Mouse (Mus musculus): ENCODE results near the gene Kidins220. TPM values are rescaled to one million over a fixed set of nuclear protein-coding genes. Genes with fewer than 3 reads are reported as not detected.

Gene Kidins220
- polyA plus RNA-seq, 1 experiment from 2014 or later, result 41.5 TPM

DNA sequence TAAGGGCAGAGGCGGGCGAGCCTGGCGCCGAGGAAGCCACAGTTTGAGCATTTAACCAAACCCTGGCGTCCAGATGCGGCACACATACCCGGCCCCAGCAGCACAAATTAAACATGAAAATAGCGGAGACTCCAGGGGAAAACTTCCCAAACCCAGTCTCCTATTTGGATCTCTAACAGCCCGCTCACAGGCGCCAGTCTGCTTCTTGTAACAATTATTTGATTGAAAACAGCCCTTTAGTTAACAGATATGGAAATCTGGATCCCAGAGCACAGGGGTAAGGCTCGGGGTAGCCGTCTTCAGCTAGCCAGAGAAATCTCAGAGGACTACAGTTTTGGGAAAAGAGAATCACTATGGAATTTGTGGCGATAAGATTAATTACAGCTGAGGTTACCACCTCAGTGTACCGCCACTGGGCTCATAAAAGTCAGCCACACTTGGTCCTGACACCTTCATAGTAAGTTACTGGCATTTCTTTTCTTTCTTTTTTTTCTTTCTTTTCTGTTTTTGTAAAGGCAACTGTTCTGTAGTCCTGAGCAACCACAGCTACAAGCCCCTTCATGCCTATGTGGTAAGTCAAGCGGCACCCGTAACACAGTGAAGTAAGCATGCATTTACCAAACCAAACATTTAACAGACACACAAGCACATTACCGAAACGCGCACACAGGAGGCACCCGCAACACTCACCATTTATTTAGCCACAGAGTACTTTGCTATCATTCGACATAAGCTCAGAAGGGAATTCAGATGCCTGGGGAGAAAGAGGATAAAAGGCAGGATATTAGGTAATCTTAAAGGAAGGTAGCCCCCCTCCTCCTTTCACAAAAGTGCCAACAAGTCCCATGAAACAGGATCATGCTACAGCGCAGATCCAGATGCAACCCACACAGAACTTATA is 120.1 kb downstream of the Kidins220 start:
- ATAC-seq (ENCODE audit: insufficient number of reproducible peaks, insufficient read depth, low FRiP score, low read depth), result no peak
- Histone ChIP-seq H3K27ac (ENCODE audit: low read length) (peak overlapping the region; percentile 75), H3K4me2 (replicated peaks; ENCODE audit: low read depth, low read length) (peak overlapping the region; percentile 66), H3K4me1 (ENCODE audit: control insufficient read depth, insufficient read depth, low read length) (peaks cover 28% of the 10 kb centered on the region; the same call in 1 of the 2 replicates), H3K9me3 (ENCODE audit: control insufficient read depth, low read depth, low read length) (no peaks in the 10 kb centered on the region), H3K36me3 (ENCODE audit: control insufficient read depth, insufficient read depth, low read length) (no peaks in the 10 kb centered on the region), H3K4me3 (ENCODE audit: low read depth, low read length) (peak overlapping the region; percentile 56), H3K27me3 (ENCODE audit: control insufficient read depth, insufficient read depth, low read length) (no peaks in the 10 kb centered on the region), H3K9ac (replicated peaks; ENCODE audit: low read depth, low read length) (peak overlapping the region; percentile 58)
- WGBS, result 1% methylated on average over 22 of the region's 22 CpGs

DNA sequence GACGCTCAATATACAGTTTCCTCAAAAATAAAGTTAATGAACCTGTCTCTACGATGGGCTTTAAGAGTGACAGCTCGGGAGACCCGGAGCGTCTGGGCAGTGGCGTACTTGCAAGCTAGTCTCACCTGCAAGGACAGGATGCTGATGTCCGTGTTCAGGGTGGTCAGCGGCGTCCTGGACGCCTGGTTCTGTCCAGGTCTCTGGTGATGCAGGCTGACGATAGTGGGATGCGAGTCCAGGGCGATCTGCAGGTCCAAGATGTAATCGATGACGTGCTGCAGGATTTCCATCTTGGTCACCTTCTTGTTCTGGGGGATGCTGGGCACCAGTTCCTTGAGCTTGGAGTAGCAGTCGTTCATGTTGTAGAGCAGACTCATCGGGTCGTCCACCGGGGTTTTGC is 120.8 kb downstream of the Kidins220 start:
- under 1% methylated on average over 19 of the region's 19 CpGs for WGBS
- H3K9ac ChIP-seq (replicated peaks; ENCODE audit: low read depth, low read length), result peak overlapping the region; percentile 58
- H3K4me2 ChIP-seq (replicated peaks; ENCODE audit: low read depth, low read length), result peak overlapping the region; percentile 66
- no peak for ATAC-seq (ENCODE audit: insufficient number of reproducible peaks, insufficient read depth, low FRiP score, low read depth)
- H3K9me3 ChIP-seq (ENCODE audit: control insufficient read depth, low read depth, low read length), result no peaks in the 10 kb centered on the region
- H3K4me3 ChIP-seq (ENCODE audit: low read depth, low read length), result peak overlapping the region; percentile 56
- peaks cover 28% of the 10 kb centered on the region; the same call in 1 of the 2 replicates for H3K4me1 ChIP-seq (ENCODE audit: control insufficient read depth, insufficient read depth, low read length)
- no peaks in the 10 kb centered on the region for H3K36me3 ChIP-seq (ENCODE audit: control insufficient read depth, insufficient read depth, low read length)
- peak overlapping the region; percentile 75; the same call in 1 of the 2 replicates for H3K27ac ChIP-seq (ENCODE audit: low read length)
- no peaks in the 10 kb centered on the region for H3K27me3 ChIP-seq (ENCODE audit: control insufficient read depth, insufficient read depth, low read length)

DNA sequence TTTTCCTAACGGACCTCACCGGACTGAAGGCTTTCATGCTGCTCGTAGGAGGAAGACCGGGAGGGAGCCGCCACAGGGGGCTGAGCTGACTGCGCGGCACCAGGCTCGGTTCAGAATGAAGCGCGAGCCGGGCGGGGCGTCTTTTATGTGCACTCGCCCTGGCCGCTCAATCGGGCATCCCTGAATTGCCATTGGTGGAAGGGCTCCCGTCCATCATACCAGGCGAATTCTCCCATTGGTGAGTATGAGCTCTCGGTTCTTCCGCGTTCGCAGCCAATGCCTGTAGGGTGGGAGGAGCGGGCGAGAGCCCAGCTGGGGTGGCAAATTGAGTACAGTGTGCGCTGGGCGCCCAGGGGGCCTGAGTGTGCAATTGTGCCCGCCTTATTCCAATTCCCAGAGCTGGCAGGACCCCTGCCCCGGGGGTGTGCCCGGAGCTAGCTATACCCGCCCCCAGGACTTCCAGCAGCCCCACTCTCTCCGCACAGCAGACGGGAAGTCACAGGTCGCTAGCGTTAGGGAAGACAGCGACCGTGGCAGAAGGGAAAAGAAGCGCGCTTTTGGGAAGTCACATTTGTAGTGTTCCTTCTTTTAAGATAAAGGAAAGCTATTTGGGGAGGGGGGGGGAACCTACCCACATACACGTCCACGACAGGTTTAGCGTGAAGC is 121.4 kb downstream of the Kidins220 start:
- Histone ChIP-seq H3K4me1 (ENCODE audit: control insufficient read depth, insufficient read depth, low read length) (peaks cover 28% of the 10 kb centered on the region; the same call in 1 of the 2 replicates), H3K4me3 (ENCODE audit: low read depth, low read length) (peak overlapping the region; percentile 56), H3K9ac (replicated peaks; ENCODE audit: low read depth, low read length) (peak overlapping the region; percentile 58), H3K36me3 (ENCODE audit: control insufficient read depth, insufficient read depth, low read length) (no peaks in the 10 kb centered on the region), H3K9me3 (ENCODE audit: control insufficient read depth, low read depth, low read length) (no peaks in the 10 kb centered on the region), H3K27me3 (ENCODE audit: control insufficient read depth, insufficient read depth, low read length) (no peaks in the 10 kb centered on the region), H3K4me2 (replicated peaks; ENCODE audit: low read depth, low read length) (peak overlapping the region; percentile 66), H3K27ac (ENCODE audit: low read length) (peak overlapping the region; percentile 94)
- ATAC-seq (ENCODE audit: insufficient number of reproducible peaks, insufficient read depth, low FRiP score, low read depth), result peak; percentile 87
- WGBS, result under 1% methylated on average over 41 of the region's 41 CpGs

GRCm38 (mm10) chr12:25096640-25097051 is 121.9 kb downstream of the Kidins220 start:
- H3K27me3 ChIP-seq (ENCODE audit: control insufficient read depth, insufficient read depth, low read length), result no peaks in the 10 kb centered on the region
- 1% methylated on average over 15 of the region's 15 CpGs for WGBS
- no peaks in the 10 kb centered on the region for H3K36me3 ChIP-seq (ENCODE audit: control insufficient read depth, insufficient read depth, low read length)
- peaks cover 32% of the 10 kb centered on the region; the same call in 1 of the 2 replicates for H3K4me1 ChIP-seq (ENCODE audit: control insufficient read depth, insufficient read depth, low read length)
- H3K4me3 ChIP-seq (ENCODE audit: low read depth, low read length), result peak overlapping the region; percentile 56
- peak overlapping the region; percentile 59 for H3K4me2 ChIP-seq (replicated peaks; ENCODE audit: low read depth, low read length)
- peak overlapping the region; percentile 94 for H3K27ac ChIP-seq (ENCODE audit: low read length)
- no peaks in the 10 kb centered on the region for H3K9me3 ChIP-seq (ENCODE audit: control insufficient read depth, low read depth, low read length)
- no peak for ATAC-seq (ENCODE audit: insufficient number of reproducible peaks, insufficient read depth, low FRiP score, low read depth)
- H3K9ac ChIP-seq (replicated peaks; ENCODE audit: low read depth, low read length), result peak overlapping the region; percentile 31

GRCm38 (mm10) chr12:25097052-25097209 is 122.2 kb downstream of the Kidins220 start, which contains the start of gene Id2:
Gene Id2 (minus strand): TSS chr12:25097140.
- no peaks in the 10 kb centered on the region for H3K36me3 ChIP-seq (ENCODE audit: control insufficient read depth, insufficient read depth, low read length)
- ATAC-seq (ENCODE audit: insufficient number of reproducible peaks, insufficient read depth, low FRiP score, low read depth), result no peak
- peak within 1 kb of the TSS; percentile 56 for H3K4me3 ChIP-seq (ENCODE audit: low read depth, low read length)
- peak within 1 kb of the TSS; percentile 66 for H3K4me2 ChIP-seq (replicated peaks; ENCODE audit: low read depth, low read length)
- H3K9ac ChIP-seq (replicated peaks; ENCODE audit: low read depth, low read length), result peak within 1 kb of the TSS; percentile 39
- peak within 1 kb of the TSS; percentile 94 for H3K27ac ChIP-seq (ENCODE audit: low read length)
- no peaks in the 10 kb centered on the region for H3K27me3 ChIP-seq (ENCODE audit: control insufficient read depth, insufficient read depth, low read length)
- no peaks in the 10 kb centered on the region for H3K9me3 ChIP-seq (ENCODE audit: control insufficient read depth, low read depth, low read length)
- WGBS, result 3% methylated on average over 1 of the region's 1 CpGs
- H3K4me1 ChIP-seq (ENCODE audit: control insufficient read depth, insufficient read depth, low read length), result peaks cover 33% of the 10 kb centered on the region; the same call in 1 of the 2 replicates

GRCm38 (mm10) chr12:25097210-25098160 is 122.8 kb downstream of the Kidins220 start:
- peak overlapping the region; percentile 59 for H3K4me2 ChIP-seq (replicated peaks; ENCODE audit: low read depth, low read length)
- H3K9ac ChIP-seq (replicated peaks; ENCODE audit: low read depth, low read length), result peak overlapping the region; percentile 39; the same call in 1 of the 2 replicates
- no peak for ATAC-seq (ENCODE audit: insufficient number of reproducible peaks, insufficient read depth, low FRiP score, low read depth)
- H3K27me3 ChIP-seq (ENCODE audit: control insufficient read depth, insufficient read depth, low read length), result no peaks in the 10 kb centered on the region
- peak overlapping the region; percentile 56 for H3K4me3 ChIP-seq (ENCODE audit: low read depth, low read length)
- H3K27ac ChIP-seq (ENCODE audit: low read length), result peak overlapping the region; percentile 94
- no peaks in the 10 kb centered on the region for H3K36me3 ChIP-seq (ENCODE audit: control insufficient read depth, insufficient read depth, low read length)
- no peaks in the 10 kb centered on the region for H3K9me3 ChIP-seq (ENCODE audit: control insufficient read depth, low read depth, low read length)
- 7% methylated on average over 28 of the region's 28 CpGs for WGBS
- H3K4me1 ChIP-seq (ENCODE audit: control insufficient read depth, insufficient read depth, low read length), result peaks cover 32% of the 10 kb centered on the region; the same call in 1 of the 2 replicates

- Histone ChIP-seq H3K27me3 (ENCODE audit: control insufficient read depth, insufficient read depth, low read length) (no peaks in the 10 kb centered on the region), H3K9me3 (ENCODE audit: control insufficient read depth, low read depth, low read length) (no peaks in the 10 kb centered on the region), H3K27ac (ENCODE audit: low read length) (peak overlapping the region; percentile 94), H3K36me3 (ENCODE audit: control insufficient read depth, insufficient read depth, low read length) (no peaks in the 10 kb centered on the region), H3K4me1 (ENCODE audit: control insufficient read depth, insufficient read depth, low read length) (peaks cover 25% of the 10 kb centered on the region; the same call in 1 of the 2 replicates), H3K4me2 (replicated peaks; ENCODE audit: low read depth, low read length) (peak overlapping the region; percentile 59), H3K9ac (replicated peaks; ENCODE audit: low read depth, low read length) (peak overlapping the region; percentile 39; the same call in 1 of the 2 replicates), H3K4me3 (ENCODE audit: low read depth, low read length) (peak overlapping the region; percentile 56)
- 5% methylated on average over 9 of the region's 10 CpGs for WGBS
- no peak for ATAC-seq (ENCODE audit: insufficient number of reproducible peaks, insufficient read depth, low FRiP score, low read depth)
These were observed 123.4 kb downstream of the Kidins220 start for GRCm38 (mm10) chr12:25098161-25098550.
